Mouse (Mus musculus) CD4-positive, CD25-positive, alpha-beta regulatory T cell, adult 4 months (primary cell): ENCODE data around the gene Igf2bp3. TPM values are rescaled to one million over a fixed set of nuclear protein-coding genes. Genes with fewer than 3 reads are reported as not detected.
A peak's percentile ranks its signal among the peaks of the same experiment; 100 is the strongest.

Source experiments
- ATAC-seq: one replicate; pipeline ENCODE4 v1.8.0; 2017
- polyA plus RNA-seq, 2 experiments: library from polyadenylated mRNA; unstranded; fragments of 100-300 nt; shearing (Covaris generic); gene quantifications; one replicate each; pipeline ENCODE4 v1.2.1; 2017

Igf2bp3 gene
- polyA plus RNA-seq, 2 experiments from 2014 or later: 1.2 to 3.0 TPM

- ATAC-seq: no peak
Observed at GRCm38 (mm10) chr6:49132352-49133090, 82.2 kb downstream of the Igf2bp3 start.

DNA sequence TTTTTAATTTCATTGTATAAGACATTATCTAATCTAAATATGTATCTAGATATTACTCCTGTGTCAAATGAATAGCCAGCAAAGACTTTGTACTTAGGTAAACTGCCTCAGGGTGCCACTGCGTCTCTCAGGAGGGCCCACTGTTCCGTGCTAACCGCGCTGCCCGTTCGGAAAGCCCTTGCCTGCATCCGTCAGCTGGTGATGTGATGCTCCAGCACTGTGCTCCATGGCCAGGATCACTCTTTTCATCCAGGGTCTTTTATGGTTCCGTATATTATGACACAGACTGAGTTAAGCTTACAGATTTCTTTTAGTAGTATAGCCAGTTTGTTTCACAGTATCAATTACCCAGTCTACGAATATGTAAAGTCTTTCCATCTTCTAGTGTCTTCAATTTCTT lies 82.9 kb downstream of the Igf2bp3 start:
- ATAC-seq: no peak

DNA sequence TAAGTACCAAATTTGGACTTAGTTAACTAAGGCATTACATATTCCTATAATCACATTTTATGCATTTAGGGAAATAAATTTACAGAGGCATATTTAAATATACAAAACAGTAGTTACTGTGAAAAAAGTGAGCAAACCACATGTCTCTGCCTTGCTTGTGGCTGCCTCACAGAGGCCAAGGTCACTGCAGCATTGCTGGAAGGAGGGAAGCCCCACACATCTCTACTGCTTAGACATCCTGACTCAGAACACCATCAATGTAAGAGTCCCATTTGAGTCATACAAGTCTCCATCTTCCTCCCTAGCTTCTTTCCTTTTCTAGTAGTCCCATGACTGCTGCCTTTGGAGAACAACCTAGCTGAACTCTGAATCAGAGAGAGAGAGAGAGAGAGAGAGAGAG lies 84.4 kb downstream of the Igf2bp3 start:
- no peak for ATAC-seq

DNA sequence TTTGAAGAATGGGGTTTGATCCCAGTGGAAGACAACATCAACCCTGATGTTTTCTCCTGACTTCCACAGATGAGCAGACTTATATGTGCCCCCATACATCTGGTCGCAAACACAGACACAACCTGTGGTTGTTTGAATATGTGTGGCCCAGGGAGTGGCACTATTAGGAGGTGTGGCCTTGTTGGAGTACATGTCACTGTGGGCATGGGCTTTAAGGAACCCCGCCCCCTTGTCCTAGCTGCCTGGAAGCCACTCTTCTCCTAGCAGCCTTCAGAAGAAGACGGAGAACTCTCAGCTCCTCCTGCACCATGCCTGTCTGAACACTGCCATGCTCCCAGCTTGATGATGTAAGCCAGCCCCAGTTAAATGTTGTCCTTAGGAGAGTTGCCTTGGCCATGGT lies 94.4 kb downstream of the Igf2bp3 start:
- ATAC-seq: no peak

- ATAC-seq: no peak
Observed at GRCm38 (mm10) chr6:49119462-49120135, 95.2 kb downstream of the Igf2bp3 start.

- no peak for ATAC-seq
Observed at GRCm38 (mm10) chr6:49118446-49118845, 96.3 kb downstream of the Igf2bp3 start.

DNA sequence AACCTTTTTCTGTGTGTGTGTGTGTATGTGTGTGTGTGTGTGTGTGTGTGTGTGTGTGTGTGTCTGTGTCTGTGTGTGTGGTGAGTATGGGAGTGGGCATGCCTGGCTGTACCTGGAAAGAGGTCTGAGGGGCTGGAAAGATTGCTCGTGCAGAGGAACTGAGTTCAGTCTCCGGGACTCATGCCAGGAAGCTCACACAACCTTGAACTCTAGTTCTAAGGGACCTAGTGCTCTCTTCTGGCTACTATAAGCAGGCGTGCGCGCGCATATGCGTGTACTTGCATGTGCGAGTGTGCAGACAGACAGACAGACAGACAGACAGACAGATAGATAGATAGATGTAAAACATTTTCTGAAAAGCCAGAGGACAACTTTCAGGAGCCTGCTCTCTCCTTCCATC lies 98.5 kb downstream of the Igf2bp3 start:
- ATAC-seq: no peak

DNA sequence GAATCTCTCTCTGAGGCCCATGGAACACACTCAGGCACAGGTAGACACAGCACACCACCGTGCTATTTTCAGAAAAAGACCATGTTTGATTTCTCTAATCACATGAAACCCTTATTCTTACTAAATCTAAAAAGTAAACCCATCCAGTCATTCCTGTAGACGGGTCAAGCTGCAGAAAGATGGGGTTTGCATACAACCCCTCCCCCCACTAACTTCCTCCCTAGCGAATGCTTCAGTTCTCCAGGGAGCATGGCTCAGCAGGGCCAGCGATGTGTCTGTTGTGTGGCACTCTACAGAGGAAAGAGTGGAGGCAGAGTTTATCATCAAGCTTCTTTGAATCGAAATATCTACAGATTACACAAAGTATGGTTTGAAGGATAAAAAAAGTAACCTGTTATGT lies 99.2 kb downstream of the Igf2bp3 start:
- ATAC-seq: no peak

DNA sequence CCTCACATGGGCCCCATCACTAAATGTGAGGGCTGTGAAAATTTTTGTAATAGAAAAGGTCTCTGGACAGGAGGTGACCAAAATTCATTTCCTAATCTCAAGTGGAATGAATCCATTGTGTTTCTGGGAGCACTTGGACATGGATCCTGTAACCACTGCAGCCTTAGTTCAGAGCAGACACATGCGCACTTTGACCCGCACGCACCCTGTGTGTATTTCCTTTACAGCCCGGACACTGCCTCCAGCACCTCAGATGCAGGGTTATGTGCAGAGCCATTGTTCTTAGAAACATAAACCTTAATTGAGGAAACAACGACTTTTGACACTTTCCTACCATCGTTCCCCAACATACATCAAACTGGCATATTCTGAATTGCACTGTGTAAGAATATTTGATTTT lies 100.3 kb downstream of the Igf2bp3 start:
- ATAC-seq: no peak

DNA sequence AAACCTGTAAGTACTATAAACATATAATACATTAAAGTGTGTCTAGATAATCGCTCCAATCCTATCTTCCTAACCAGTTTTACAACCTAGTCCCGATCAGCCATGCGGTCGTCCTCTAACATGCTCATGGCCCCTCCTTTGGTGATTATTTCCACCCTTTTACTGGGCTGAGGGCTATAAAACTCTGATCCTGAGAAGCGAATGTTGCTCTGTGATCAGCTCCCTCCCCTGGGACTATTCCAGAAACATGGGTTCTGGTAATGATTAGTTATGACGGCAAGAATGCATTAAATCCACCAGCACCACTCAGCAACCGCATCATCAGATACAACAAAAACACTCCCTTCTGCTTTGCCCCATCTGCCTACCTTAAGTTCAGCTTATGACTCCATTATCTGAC lies 100.9 kb downstream of the Igf2bp3 start:
- no peak for ATAC-seq

DNA sequence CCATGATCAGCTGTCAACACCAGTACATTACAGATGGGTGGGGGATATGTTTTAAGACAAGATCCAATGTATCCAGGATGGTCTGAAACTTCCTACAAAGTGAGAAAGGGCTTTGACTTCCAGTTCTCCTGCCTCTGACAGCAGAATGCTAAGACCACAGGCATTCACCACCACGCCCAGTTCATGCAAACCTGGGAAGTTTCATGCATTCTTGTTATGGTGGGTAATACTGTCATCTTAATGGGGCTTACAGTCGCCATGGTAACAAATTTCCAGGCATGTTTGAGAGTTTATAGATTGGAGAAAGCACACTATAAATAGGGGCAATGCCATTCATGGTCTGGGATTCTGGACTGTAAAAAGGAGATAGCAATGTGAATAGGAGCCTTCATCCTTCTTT lies 105.6 kb downstream of the Igf2bp3 start:
- ATAC-seq: no peak

DNA sequence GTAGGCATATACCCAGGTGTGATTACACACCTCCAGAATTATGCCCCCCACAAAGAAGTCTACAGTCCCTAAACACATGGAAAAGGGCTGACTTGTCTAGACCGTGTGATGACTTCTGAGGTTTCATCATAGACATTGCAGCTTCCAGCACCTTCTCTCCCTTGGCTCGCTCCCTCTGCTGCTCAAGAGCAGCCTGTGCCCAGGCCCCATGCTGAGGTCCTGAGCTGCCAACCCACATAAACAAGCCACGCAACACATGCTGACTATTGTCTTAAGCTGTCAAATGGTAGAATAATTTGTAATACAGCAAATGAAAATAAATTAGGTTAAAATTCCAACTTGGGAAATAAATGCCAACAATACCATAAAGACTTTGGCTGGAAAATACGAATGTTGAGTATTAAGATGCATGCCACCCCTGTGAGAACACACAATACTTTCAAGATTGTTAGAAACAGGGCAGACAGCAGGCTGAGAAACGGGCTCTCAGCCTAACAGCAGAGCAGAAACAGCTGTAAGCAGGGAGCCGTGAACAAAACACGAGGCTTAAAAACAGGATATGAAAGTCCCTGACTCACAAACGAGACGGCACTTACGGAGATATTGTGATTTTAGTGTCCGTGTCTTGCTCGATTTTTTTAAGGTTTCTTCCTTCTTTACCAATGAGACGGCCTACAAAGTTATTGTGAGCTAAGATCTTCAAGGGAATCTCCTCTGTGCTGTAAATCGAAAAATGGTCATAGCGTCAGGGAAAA lies 107.8 kb downstream of the Igf2bp3 start:
- ATAC-seq: no peak

DNA sequence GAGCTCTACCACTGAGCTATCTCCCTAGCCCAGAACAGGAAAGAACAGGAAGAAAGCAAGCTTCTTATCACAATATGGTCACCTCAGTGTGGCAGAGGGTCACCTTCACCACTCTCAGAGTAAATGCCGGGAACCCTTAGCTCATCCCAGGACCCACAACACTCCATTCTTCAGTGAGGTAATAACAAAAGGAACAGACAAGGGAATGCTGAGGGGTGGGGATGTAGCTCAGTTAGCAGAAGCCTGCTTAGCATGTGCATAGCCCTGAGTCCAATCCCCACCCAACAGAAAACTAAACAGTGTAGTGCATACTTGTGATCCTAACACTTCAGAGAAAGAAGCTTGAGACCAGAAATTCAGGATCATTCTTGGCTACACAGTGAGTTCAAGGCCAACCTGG lies 115.7 kb downstream of the Igf2bp3 start:
- ATAC-seq: no peak

- ATAC-seq: no peak
Observed at GRCm38 (mm10) chr6:49097596-49098110, 117.1 kb downstream of the Igf2bp3 start.

DNA sequence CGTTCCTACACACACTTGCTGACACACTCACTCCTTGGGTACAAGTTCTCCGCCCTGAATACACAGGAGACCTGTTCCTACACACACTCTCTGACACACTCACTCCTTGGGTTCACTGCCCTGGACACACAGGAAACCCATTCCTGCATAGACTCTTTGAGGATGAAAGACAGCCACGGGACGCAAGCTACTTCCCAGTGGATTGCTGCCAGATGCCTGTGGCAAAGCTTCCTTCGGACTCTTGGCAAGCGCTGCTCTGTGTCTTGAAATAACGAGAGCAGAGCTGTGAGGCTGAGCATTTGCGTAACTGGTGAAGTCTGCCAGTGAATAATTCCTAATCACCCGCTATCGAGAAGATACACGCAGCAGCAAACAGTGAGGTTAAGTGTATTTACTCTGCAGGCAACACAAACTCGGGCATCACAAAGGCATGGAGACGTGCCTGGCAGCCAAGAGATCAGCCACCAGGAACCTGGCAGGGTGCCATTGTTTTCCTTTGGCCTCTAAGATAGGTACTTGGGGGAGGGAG lies 117.8 kb downstream of the Igf2bp3 start:
- ATAC-seq: no peak

DNA sequence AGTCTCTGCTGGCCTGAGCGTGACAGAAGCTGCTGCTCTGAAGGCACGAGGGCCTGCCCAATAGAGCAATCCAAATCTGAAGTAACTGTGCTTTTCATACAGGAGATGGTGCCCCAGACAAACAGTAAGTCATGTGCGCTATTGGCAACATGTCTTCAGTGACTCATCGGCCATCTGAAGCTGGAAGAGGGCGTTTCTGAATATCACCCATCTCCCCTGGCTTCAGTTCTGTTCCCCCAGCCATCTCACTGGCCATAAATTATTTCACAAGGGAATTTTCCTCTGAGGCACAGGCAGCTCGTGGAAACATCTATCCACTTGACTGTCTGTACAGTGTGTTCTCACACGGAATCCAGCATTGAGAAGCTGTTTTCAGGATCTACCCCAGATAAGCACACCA lies 118.3 kb downstream of the Igf2bp3 start:
- ATAC-seq: no peak

DNA sequence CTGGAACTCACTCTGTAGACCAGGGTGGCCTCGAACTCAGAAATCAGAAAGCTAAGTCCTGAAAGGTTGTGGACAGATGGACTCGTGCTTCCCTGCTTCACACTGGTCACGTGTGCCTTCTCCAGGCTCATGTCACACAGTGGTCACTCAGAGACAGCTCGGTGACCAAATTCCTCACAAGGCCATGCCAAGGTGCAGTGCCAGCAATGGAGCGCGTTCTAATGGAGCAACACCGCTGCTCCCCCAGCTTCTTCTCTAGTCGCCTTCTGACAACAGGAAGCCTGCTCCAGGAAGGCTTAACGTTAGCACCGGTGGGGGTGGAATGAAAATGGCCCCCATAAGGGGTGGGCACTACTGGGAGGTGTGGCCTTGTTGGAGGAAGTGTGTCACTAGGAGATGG lies 119.8 kb downstream of the Igf2bp3 start:
- ATAC-seq: no peak

- ATAC-seq: no peak
Observed at GRCm38 (mm10) chr6:49083008-49083407, 131.7 kb downstream of the Igf2bp3 start.

DNA sequence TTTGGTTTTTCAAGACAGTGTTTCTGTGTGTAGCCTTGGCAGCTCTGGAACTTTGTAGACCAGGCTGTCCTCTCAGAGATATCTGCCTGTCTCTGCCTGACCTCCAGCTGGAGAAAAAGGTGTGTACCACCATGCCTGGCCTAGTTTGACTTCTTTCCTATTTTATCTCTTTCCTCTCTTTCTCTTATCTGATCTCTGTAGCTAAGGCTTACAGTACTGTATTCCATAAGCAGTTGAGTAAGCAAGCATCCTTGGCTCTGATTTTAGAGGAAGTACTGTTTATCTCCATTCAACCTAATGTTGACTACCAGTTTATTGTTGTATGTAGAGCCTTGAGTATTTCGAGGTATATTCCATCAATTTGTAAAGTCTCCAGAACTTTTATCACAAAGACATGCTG lies 135.4 kb downstream of the Igf2bp3 start:
- ATAC-seq: no peak

- no peak for ATAC-seq
Observed at GRCm38 (mm10) chr6:49077894-49078293, 136.9 kb downstream of the Igf2bp3 start.

GRCm38 (mm10) chr6:49074117-49074490 lies 140.7 kb downstream of the Igf2bp3 start:
- peak; percentile 58 for ATAC-seq

DNA sequence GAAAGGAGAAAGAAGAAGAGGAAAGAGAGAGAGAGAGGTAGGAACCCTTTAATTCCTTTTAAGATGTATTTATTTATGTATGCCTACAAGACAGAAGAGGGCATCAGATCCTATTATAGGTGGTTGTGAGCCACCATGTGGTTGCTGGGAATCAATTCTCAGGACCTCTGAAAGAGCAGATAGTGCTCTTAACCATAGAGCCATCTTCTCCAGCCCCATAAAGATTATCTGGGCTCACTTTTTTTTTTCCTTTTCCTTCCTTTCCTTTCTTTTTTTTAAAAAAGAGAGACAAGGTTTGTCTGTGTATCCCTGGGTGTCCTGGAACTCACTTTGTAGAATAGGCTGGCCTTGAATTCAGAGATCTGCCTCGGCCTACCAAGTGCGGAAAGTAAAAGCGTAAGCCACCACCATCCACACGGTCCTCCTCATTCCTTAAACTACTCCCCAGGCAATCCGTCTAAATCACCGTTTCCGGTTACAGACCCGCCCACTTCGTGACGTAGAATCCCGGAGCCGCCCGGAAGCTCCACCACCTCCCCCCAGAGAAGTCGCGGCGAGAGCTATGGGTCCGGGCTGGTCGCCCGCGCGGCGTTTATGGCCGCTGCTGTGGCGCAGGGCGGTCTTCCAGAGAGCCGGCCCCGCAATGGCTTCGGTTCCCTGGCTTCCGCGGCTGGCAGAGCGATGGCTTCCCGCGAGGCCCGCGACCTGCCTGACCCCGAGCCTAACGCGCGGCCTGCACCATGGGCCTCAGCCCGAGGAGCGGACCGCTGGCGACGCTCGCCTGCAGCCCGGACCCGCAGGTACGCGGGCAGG lies 141.2 kb downstream of the Igf2bp3 start, which contains the start of gene Malsu1:
Gene Malsu1 (plus strand): TSS at position 492 of the 813 bp plus-strand sequence.
- peak; percentile 98 for ATAC-seq
